Mouse (Mus musculus): ENCODE measurements at regions not wholly inside any gene's neighbourhood (a gene's known extent, or its start where the extent isn't known, plus 50 kb on each side); places are given as distances from the start of the nearest gene placed in this dataset.

- Histone ChIP-seq H3K9me3 (ENCODE audit: control insufficient read depth, low read length) (no peaks in the 10 kb centered on the region), H3K4me2 (ENCODE audit: low read depth, low read length) (no peak overlapping the region), H3K36me3 (ENCODE audit: control insufficient read depth, insufficient read depth, low read length) (no peaks in the 10 kb centered on the region), H3K9ac (ENCODE audit: low read depth, low read length) (no peak overlapping the region), H3K27me3 (replicated peaks; ENCODE audit: control insufficient read depth, insufficient read depth, low read length) (no peaks in the 10 kb centered on the region), H3K4me1 (ENCODE audit: control insufficient read depth, insufficient read depth, low read length) (peaks cover 5% of the 10 kb centered on the region; the same call in 1 of the 2 replicates), H3K27ac (replicated peaks; ENCODE audit: low read depth, low read length) (no peak overlapping the region), H3K4me3 (ENCODE audit: low read depth, low read length) (no peak overlapping the region)
- WGBS = 87% methylated on average over 4 of the region's 4 CpGs
- DNase-seq (ENCODE audit: low spot score) (no peak), ATAC-seq (ENCODE audit: low read depth) (no peak)
Measured at GRCm38 (mm10) chr8:115764551-115764950, 57.0 kb upstream of the Maf start.

GRCm38 (mm10) chr8:115758011-115758410, 50.4 kb upstream of the Maf start:
- Histone ChIP-seq H3K9me3 (ENCODE audit: control insufficient read depth, low read length) (no peaks in the 10 kb centered on the region), H3K36me3 (ENCODE audit: control insufficient read depth, insufficient read depth, low read length) (no peaks in the 10 kb centered on the region), H3K4me3 (ENCODE audit: low read depth, low read length) (no peak overlapping the region), H3K27me3 (replicated peaks; ENCODE audit: control insufficient read depth, insufficient read depth, low read length) (no peaks in the 10 kb centered on the region), H3K4me2 (ENCODE audit: low read depth, low read length) (no peak overlapping the region), H3K27ac (replicated peaks; ENCODE audit: low read depth, low read length) (no peak overlapping the region), H3K9ac (ENCODE audit: low read depth, low read length) (no peak overlapping the region), H3K4me1 (ENCODE audit: control insufficient read depth, insufficient read depth, low read length) (peaks cover 9% of the 10 kb centered on the region; the same call in 1 of the 2 replicates)
- ATAC-seq (ENCODE audit: low read depth) = no peak
- DNase-seq (ENCODE audit: low spot score) = no peak
- WGBS = no CpG with 5 or more reads among the region's 1 CpGs
